Mouse (Mus musculus) intestine, postnatal 0 days (tissue): ENCODE results near the gene Zfp141. TPM values are rescaled to one million over a fixed set of nuclear protein-coding genes. Genes with fewer than 3 reads are reported as not detected.
"Not testable (repeated sequence)": the region's sequence is repeated elsewhere in the genome, so short reads cannot be mapped to it uniquely, and the experiment has no call there.

Experiments
- ATAC-seq: fragments of 200-750 bp; cut with Nextera tagmentation; 2 replicates; pipeline ENCODE4 v1.8.0; 2017; ENCODE audit warnings: mild to moderate bottlenecking, moderate TSS enrichment, moderate library complexity
- H3K27ac ChIP-seq: fragments of 300-500 bp; sonication (generic); 2 replicates; pipeline ENCODE4 v1.5.1; 2014; ENCODE audit warnings: mild to moderate bottlenecking, low read depth, low read length, moderate library complexity
- H3K27me3 ChIP-seq: fragments of 300-500 bp; sonication (generic); replicated peaks from 2 replicates; pipeline ENCODE4 v1.6.1; 2014; ENCODE audit warnings: low read length, mixed read lengths; ENCODE audit not compliant: control insufficient read depth, insufficient read depth
- H3K36me3 ChIP-seq: fragments of 300-500 bp; sonication (generic); 2 replicates; pipeline ENCODE4 v1.6.1; 2014; ENCODE audit warnings: mild to moderate bottlenecking, moderate library complexity; ENCODE audit not compliant: control insufficient read depth, insufficient read depth
- H3K4me1 ChIP-seq: fragments of 300-500 bp; sonication (generic); replicated peaks from 2 replicates; pipeline ENCODE4 v1.6.1; 2014; ENCODE audit warnings: antibody characterized with exemption, low read length, mixed read lengths; ENCODE audit not compliant: control insufficient read depth, insufficient read depth
- H3K4me2 ChIP-seq: fragments of 300-500 bp; sonication (generic); replicated peaks from 2 replicates; pipeline ENCODE4 v1.6.1; 2014; ENCODE audit warnings: low read depth, mild to moderate bottlenecking, moderate library complexity
- H3K4me3 ChIP-seq: fragments of 300-500 bp; sonication (generic); 2 replicates; pipeline ENCODE4 v1.5.1; 2014; ENCODE audit warnings: low read depth, low read length
- H3K9ac ChIP-seq: fragments of 300-500 bp; sonication (generic); 2 replicates; pipeline ENCODE4 v1.6.1; 2014; ENCODE audit warnings: mild to moderate bottlenecking, low read depth, low read length
- H3K9me3 ChIP-seq: fragments of 300-500 bp; sonication (generic); 2 replicates; pipeline ENCODE4 v1.6.1; 2016; ENCODE audit warnings: mixed run types; ENCODE audit not compliant: control insufficient read depth
- CTCF ChIP-seq: sonication (generic); IDR thresholded peaks from 2 replicates; pipeline ENCODE4 v1.5.1; 2016; ENCODE audit warnings: low read depth, mild to moderate bottlenecking, control low read depth, antibody characterized with exemption, moderate library complexity
- WGBS: fragments of 180-500 bp; shearing (Covaris S2); extraction: QIAGEN DNeasy Blood & Tissue Kit; methylation state at CpG from one replicate; pipeline ENCODE4 v1.1.7; 2014; 5-methylcytosine and 5-hydroxymethylcytosine counted together
- polyA plus RNA-seq: library from polyadenylated mRNA; unstranded; fragments of >200 nt; fragmentation: Nextera tagmentation; extraction: Ambion mirVana; gene quantifications from 2 replicates; pipeline ENCODE4 v1.2.1, GENCODE M21; 2015

Zfp141 gene
- polyA plus RNA-seq: 1.8 and 2.4 TPM in 2 replicates

DNA sequence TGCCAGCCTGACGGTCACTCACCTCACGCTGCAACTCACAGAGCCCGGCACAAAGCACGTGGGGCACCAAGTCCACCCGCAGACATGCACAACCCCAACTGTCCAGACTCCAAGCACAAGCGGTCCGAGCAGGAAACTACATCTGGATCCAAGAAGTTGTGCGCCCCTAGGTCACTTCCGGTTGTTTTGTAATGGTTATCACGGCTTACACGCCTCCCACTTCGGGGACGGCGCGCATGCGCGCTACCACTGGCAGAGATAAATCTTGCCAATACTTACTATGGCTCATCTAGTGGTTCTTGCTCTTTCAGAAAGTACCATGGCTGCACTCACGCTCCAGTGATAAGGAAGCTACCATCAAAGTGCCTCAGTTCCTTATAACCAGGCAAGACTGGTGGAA is at the start of gene Zfp141:
Gene Zfp141 (minus strand): TSS at position 153 of the 400 bp plus-strand sequence.
- 1% methylated on average over 18 of the region's 18 CpGs for WGBS
- peak; percentile 24; the same call in 1 of the 2 replicates for TF ChIP-seq CTCF
- H3K27ac ChIP-seq: peak within 1 kb of the TSS; percentile 57

DNA sequence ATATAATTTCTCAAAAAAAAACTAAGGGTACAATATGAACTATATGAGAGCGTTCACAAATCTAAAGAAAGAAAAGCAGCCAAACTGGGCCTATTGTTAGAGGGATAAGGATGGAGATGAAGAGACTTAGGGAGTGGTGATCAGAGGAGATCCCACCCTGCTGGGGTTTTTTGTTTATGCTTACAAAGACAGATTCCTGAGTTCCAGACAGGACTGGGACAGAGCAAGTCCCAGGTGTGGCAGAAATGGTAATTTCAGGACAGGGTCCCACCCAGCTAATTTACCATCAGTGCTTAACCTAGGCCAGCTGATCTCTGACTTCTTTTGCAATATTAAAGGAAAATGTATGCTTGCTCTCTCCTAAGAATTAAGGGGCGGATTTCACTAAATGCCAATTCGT is 46.2 kb upstream of the Zfp141 start:
- Histone ChIP-seq H3K4me3 (no peak overlapping the region), H3K9me3 (peaks cover 3% of the 10 kb centered on the region; the same call in 1 of the 2 replicates), H3K4me1 (no peaks in the 10 kb centered on the region), H3K27me3 (no peaks in the 10 kb centered on the region), H3K4me2 (no peak overlapping the region), H3K9ac (no peak overlapping the region), H3K27ac (no peak overlapping the region), H3K36me3 (no peaks in the 10 kb centered on the region)
- WGBS: 74% methylated on average over 3 of the region's 3 CpGs
- no peak for ATAC-seq
- TF ChIP-seq CTCF: no peak

More for the DNA sequence above, at the start of gene Zfp141:
- ATAC-seq: peak; percentile 99
- not testable (repeated sequence) for H3K9me3 ChIP-seq, H3K27me3 ChIP-seq, H3K36me3 ChIP-seq, H3K4me1 ChIP-seq
- H3K9ac ChIP-seq: peak within 1 kb of the TSS; percentile 62
- peak within 1 kb of the TSS; percentile 68 for H3K4me2 ChIP-seq
- H3K4me3 ChIP-seq: peak within 1 kb of the TSS; percentile 66

DNA sequence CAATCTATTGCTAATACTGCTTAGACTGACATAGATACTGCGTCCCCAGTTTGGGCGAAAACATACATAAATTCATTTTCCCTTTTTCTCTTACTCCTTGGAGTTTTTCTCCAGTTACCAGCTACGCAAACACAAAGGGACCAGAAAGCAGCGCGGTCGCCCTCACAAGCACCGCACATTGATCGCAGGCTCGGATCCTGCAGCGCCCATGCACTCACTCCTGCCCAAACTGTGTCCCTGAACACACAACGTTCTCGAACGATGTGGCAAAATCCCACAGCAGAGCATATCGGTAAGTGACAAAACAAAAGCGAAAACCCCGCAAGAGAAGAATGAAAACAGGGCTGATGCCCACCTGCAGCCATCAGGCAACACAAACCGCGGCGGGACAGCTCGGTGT is 354 bp downstream of the Zfp141 start:
- Histone ChIP-seq H3K36me3 (no peaks in the 10 kb centered on the region), H3K27me3 (no peaks in the 10 kb centered on the region), H3K9me3 (no peaks in the 10 kb centered on the region), H3K4me3 (peak overlapping the region; percentile 66), H3K27ac (peak overlapping the region; percentile 57), H3K9ac (peak overlapping the region; percentile 62), H3K4me2 (peak overlapping the region; percentile 68), H3K4me1 (no peaks in the 10 kb centered on the region)
- no peak for TF ChIP-seq CTCF
- ATAC-seq: peak; percentile 52
- WGBS: under 1% methylated on average over 20 of the region's 20 CpGs

DNA sequence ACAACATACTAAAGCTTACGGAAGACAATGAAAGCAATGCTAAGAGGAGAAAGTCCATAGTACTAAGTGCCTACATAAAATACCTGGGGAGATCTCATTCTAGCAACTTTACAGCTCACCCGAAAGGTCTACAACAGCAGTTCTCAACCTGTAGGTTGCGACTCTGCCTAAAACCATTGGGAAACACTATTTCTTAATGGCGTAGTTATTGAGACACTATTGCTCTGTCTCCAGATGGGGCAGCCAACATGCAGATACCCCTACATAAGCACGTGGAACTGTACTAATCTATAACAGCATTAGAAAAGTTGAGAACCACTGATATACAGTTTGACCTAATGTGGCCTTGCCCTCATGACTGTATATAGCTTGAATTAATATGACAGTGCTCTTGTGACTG is 7.3 kb downstream of the Zfp141 start:
- Histone ChIP-seq H3K27me3 (no peaks in the 10 kb centered on the region), H3K4me1 (no peaks in the 10 kb centered on the region), H3K9ac (no peak overlapping the region), H3K4me2 (no peak overlapping the region), H3K9me3 (no peaks in the 10 kb centered on the region), H3K27ac (no peak overlapping the region), H3K36me3 (no peaks in the 10 kb centered on the region; the same call in 1 of the 2 replicates), H3K4me3 (no peak overlapping the region)
- ATAC-seq: peak; percentile 45; the same call in 1 of the 2 replicates
- no peak for TF ChIP-seq CTCF
- 83% methylated on average over 5 of the region's 5 CpGs for WGBS

DNA sequence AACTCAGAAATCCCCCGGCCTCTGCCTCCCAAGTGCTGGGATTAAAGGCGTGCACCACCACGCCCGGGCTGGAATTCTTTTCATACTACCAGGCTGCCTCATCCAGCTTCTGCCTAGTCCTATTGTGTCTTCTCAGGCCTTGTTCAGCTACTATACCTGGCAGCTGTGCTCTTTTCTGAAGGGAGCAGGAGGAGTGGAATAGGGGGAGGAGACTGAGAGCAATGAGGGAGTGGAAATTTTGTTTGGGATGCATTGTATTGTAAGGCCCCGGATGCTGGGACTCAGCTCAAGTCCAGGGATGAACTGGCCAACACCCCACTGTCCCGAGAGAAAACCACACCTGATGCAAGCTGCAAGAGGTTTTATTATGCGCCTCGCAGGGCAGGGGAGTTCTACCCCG is 8.2 kb downstream of the Zfp141 start:
- no peaks in the 10 kb centered on the region for H3K9me3 ChIP-seq
- no peak overlapping the region for H3K4me3 ChIP-seq
- no peak overlapping the region; the same call in 1 of the 2 replicates for H3K27ac ChIP-seq
- TF ChIP-seq CTCF: no peak
- no peak overlapping the region for H3K4me2 ChIP-seq
- H3K4me1 ChIP-seq: no peaks in the 10 kb centered on the region
- ATAC-seq: no peak
- H3K27me3 ChIP-seq: no peaks in the 10 kb centered on the region
- H3K36me3 ChIP-seq: no peaks in the 10 kb centered on the region; the same call in 1 of the 2 replicates
- no peak overlapping the region for H3K9ac ChIP-seq
- WGBS: 95% methylated on average over 9 of the region's 9 CpGs

DNA sequence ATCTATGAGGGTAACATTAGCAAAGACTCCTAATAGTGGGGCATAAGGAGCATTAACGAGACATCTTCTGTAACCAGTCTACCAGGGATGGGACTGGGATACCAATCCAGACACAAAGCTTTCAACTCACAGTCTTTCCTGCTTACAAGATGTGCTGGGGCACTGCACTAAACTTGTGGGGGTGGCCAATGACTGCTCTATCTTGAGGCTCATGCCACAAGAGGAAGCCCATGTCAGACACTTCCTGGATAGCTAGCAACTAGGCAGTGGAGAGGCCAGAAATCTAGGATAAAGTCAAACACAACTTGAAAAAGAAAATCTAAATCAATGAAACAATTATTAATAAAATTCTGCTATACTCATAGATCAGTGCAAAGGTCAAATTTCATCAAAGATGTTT is 9.3 kb downstream of the Zfp141 start:
- no peak overlapping the region for H3K4me2 ChIP-seq

DNA sequence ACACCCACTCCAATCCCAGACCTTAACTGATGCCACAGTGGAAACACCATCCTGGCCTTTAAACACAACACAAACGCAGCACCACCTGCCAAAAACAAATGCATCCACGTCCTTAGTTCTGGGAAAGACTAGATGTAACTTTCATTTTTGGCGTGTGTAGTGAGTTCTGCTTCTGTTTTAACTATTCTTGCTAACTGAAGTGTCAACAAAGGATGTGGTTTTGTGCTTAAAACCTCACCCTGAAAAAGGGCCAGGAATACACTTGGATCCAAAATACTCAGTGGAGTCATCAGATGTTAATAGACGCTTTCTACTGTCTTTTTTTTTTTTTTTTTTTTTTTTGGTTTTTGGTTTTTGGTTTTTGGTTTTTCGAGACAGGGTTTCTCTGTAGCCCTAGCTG is 14.7 kb downstream of the Zfp141 start:
- 86% methylated on average over 5 of the region's 5 CpGs for WGBS
- Histone ChIP-seq H3K4me3 (no peak overlapping the region), H3K4me2 (no peak overlapping the region), H3K36me3 (peaks cover 11% of the 10 kb centered on the region), H3K27me3 (no peaks in the 10 kb centered on the region), H3K9ac (no peak overlapping the region), H3K4me1 (no peaks in the 10 kb centered on the region), H3K27ac (no peak overlapping the region), H3K9me3 (no peaks in the 10 kb centered on the region)
- no peak for TF ChIP-seq CTCF
- no peak for ATAC-seq

More for the DNA sequence above, 9.3 kb downstream of the Zfp141 start:
- H3K9me3 ChIP-seq: no peaks in the 10 kb centered on the region
- H3K4me1 ChIP-seq: no peaks in the 10 kb centered on the region
- H3K9ac ChIP-seq: no peak overlapping the region
- no peak for ATAC-seq
- H3K27me3 ChIP-seq: no peaks in the 10 kb centered on the region
- no peak overlapping the region for H3K4me3 ChIP-seq
- 96% methylated on average over 1 of the region's 1 CpGs for WGBS
- TF ChIP-seq CTCF: no peak
- H3K36me3 ChIP-seq: no peaks in the 10 kb centered on the region; the same call in 1 of the 2 replicates
- H3K27ac ChIP-seq: no peak overlapping the region
